Mouse (Mus musculus) heart, embryonic 10.5 days (tissue): ENCODE measurements around the gene Ccdc12. TPM values are rescaled to one million over a fixed set of nuclear protein-coding genes. Genes with fewer than 3 reads are reported as not detected.
A peak's percentile ranks its signal among the peaks of the same experiment; 100 is the strongest.

Experiments
- DNase-seq: peaks from one replicate; pipeline ENCODE4 v3.0.0-alpha.2; 2017; ENCODE audit warnings: low spot score
- H3K27ac ChIP-seq: fragments of 300-500 bp; sonication (generic); 2 replicates; pipeline ENCODE4 v1.5.1; 2016; ENCODE audit warnings: mild to moderate bottlenecking
- H3K27me3 ChIP-seq: fragments of 300-500 bp; sonication (generic); 2 replicates; pipeline ENCODE4 v1.6.1; 2016; ENCODE audit warnings: mild to moderate bottlenecking; ENCODE audit not compliant: poor library complexity, insufficient read depth, severe bottlenecking
- H3K36me3 ChIP-seq: fragments of 300-500 bp; sonication (generic); 2 replicates; pipeline ENCODE4 v1.6.1; 2016; ENCODE audit warnings: mild to moderate bottlenecking, moderate library complexity
- H3K4me1 ChIP-seq: fragments of 300-500 bp; sonication (generic); 2 replicates; pipeline ENCODE4 v1.6.1; 2016; ENCODE audit warnings: mild to moderate bottlenecking
- H3K4me3 ChIP-seq: fragments of 300-500 bp; sonication (generic); 2 replicates; pipeline ENCODE4 v1.5.1; 2016; ENCODE audit warnings: mild to moderate bottlenecking, moderate library complexity
- H3K9me3 ChIP-seq: fragments of 300-500 bp; sonication (generic); 2 replicates; pipeline ENCODE4 v1.6.1; 2016; ENCODE audit warnings: mild to moderate bottlenecking, moderate library complexity
- WGBS: fragments of 180-500 bp; shearing (Covaris S2); methylation state at CpG from one replicate; pipeline ENCODE4 v1.1.7; 2016; 5-methylcytosine and 5-hydroxymethylcytosine counted together
- polyA plus RNA-seq: library from polyadenylated mRNA; unstranded; fragments of >200 nt; fragmentation: Nextera tagmentation; extraction: Ambion mirVana; gene quantifications from 2 replicates; pipeline ENCODE4 v1.2.1, GENCODE M21; 2016

Gene Ccdc12
- polyA plus RNA-seq, 1 experiment from 2014 or later = 189 TPM

- H3K4me1 ChIP-seq = peaks cover 20% of the 10 kb centered on the region
- H3K36me3 ChIP-seq = peaks cover 14% of the 10 kb centered on the region
- H3K27ac ChIP-seq = no peak overlapping the region
- peaks cover 86% of the 10 kb centered on the region for H3K27me3 ChIP-seq
- H3K4me3 ChIP-seq = peak overlapping the region; percentile 48
- DNase-seq = no peak
- WGBS = 17% methylated on average over 30 of the region's 30 CpGs
- H3K9me3 ChIP-seq = no peaks in the 10 kb centered on the region
Observed at GRCm38 (mm10) chr9:110631651-110632275, 24.5 kb upstream of the Ccdc12 start.

- Histone ChIP-seq H3K4me3 (no peak overlapping the region), H3K27ac (no peak overlapping the region), H3K27me3 (peaks cover 88% of the 10 kb centered on the region), H3K4me1 (peaks cover 17% of the 10 kb centered on the region), H3K36me3 (peaks cover 15% of the 10 kb centered on the region), H3K9me3 (no peaks in the 10 kb centered on the region)
- WGBS = 81% methylated on average over 15 of the region's 15 CpGs
- DNase-seq = no peak
Observed at GRCm38 (mm10) chr9:110632671-110633070, 23.6 kb upstream of the Ccdc12 start.

- 75% methylated on average over 17 of the region's 17 CpGs for WGBS
- Histone ChIP-seq H3K36me3 (peaks cover 13% of the 10 kb centered on the region; the same call in 1 of the 2 replicates), H3K27me3 (peaks cover 92% of the 10 kb centered on the region), H3K4me1 (peaks cover 11% of the 10 kb centered on the region), H3K4me3 (no peak overlapping the region), H3K27ac (no peak overlapping the region), H3K9me3 (no peaks in the 10 kb centered on the region)
- no peak for DNase-seq
Observed at GRCm38 (mm10) chr9:110633882-110634281, 22.4 kb upstream of the Ccdc12 start.

GRCm38 (mm10) chr9:110635225-110635624, 21.1 kb upstream of the Ccdc12 start:
- Histone ChIP-seq H3K9me3 (no peaks in the 10 kb centered on the region), H3K36me3 (peaks cover 10% of the 10 kb centered on the region; the same call in 1 of the 2 replicates), H3K4me1 (peaks cover 11% of the 10 kb centered on the region), H3K27ac (no peak overlapping the region), H3K4me3 (no peak overlapping the region), H3K27me3 (peaks cover 82% of the 10 kb centered on the region)
- WGBS = 7% methylated on average over 19 of the region's 19 CpGs
- DNase-seq = peak; percentile 89

GRCm38 (mm10) chr9:110638611-110639021, 17.7 kb upstream of the Ccdc12 start:
- Histone ChIP-seq H3K36me3 (peaks cover 6% of the 10 kb centered on the region; the same call in 1 of the 2 replicates), H3K4me3 (no peak overlapping the region), H3K9me3 (no peaks in the 10 kb centered on the region), H3K4me1 (peaks cover 10% of the 10 kb centered on the region), H3K27ac (no peak overlapping the region), H3K27me3 (peaks cover 48% of the 10 kb centered on the region)
- 84% methylated on average over 10 of the region's 10 CpGs for WGBS
- DNase-seq = no peak

GRCm38 (mm10) chr9:110641006-110641405, 15.3 kb upstream of the Ccdc12 start:
- no peak for DNase-seq
- peaks cover 30% of the 10 kb centered on the region for H3K27me3 ChIP-seq
- peaks cover 5% of the 10 kb centered on the region; the same call in 1 of the 2 replicates for H3K36me3 ChIP-seq
- H3K4me3 ChIP-seq = no peak overlapping the region
- H3K4me1 ChIP-seq = peaks cover 24% of the 10 kb centered on the region
- no peaks in the 10 kb centered on the region for H3K9me3 ChIP-seq
- H3K27ac ChIP-seq = no peak overlapping the region
- WGBS = 77% methylated on average over 5 of the region's 5 CpGs

- no peak overlapping the region; the same call in 1 of the 2 replicates for H3K4me3 ChIP-seq
- no peak for DNase-seq
- H3K27ac ChIP-seq = peak overlapping the region; percentile 31; the same call in 1 of the 2 replicates
- no peaks in the 10 kb centered on the region for H3K9me3 ChIP-seq
- peaks cover 12% of the 10 kb centered on the region for H3K27me3 ChIP-seq
- peaks cover 24% of the 10 kb centered on the region for H3K4me1 ChIP-seq
- WGBS = 56% methylated on average over 5 of the region's 5 CpGs
- peaks cover 1% of the 10 kb centered on the region; the same call in 1 of the 2 replicates for H3K36me3 ChIP-seq
Observed at GRCm38 (mm10) chr9:110642812-110643524, 13.3 kb upstream of the Ccdc12 start.

- no peak for DNase-seq
- Histone ChIP-seq H3K36me3 (no peaks in the 10 kb centered on the region), H3K9me3 (no peaks in the 10 kb centered on the region), H3K27ac (peak overlapping the region; percentile 63; the same call in 1 of the 2 replicates), H3K4me1 (peaks cover 30% of the 10 kb centered on the region), H3K27me3 (0 out of 2 replicates have a peak, but pooled peaks cover 8% of the 10 kb centered on the region), H3K4me3 (no peak overlapping the region)
- 49% methylated on average over 9 of the region's 9 CpGs for WGBS
Observed at GRCm38 (mm10) chr9:110643787-110644186, 12.5 kb upstream of the Ccdc12 start.

GRCm38 (mm10) chr9:110644295-110644694, 12.0 kb upstream of the Ccdc12 start:
- Histone ChIP-seq H3K4me1 (peaks cover 35% of the 10 kb centered on the region), H3K27me3 (0 out of 2 replicates have a peak, but pooled peaks cover 4% of the 10 kb centered on the region), H3K4me3 (no peak overlapping the region), H3K36me3 (no peaks in the 10 kb centered on the region), H3K27ac (peak overlapping the region; percentile 63; the same call in 1 of the 2 replicates), H3K9me3 (no peaks in the 10 kb centered on the region)
- WGBS = 76% methylated on average over 10 of the region's 10 CpGs
- DNase-seq = no peak

- Histone ChIP-seq H3K36me3 (no peaks in the 10 kb centered on the region), H3K4me1 (peaks cover 37% of the 10 kb centered on the region), H3K4me3 (no peak overlapping the region), H3K27me3 (0 out of 2 replicates have a peak, but pooled peaks cover 4% of the 10 kb centered on the region), H3K9me3 (no peaks in the 10 kb centered on the region), H3K27ac (peak overlapping the region; percentile 60; the same call in 1 of the 2 replicates)
- no peak for DNase-seq
- 62% methylated on average over 9 of the region's 9 CpGs for WGBS
Observed at GRCm38 (mm10) chr9:110645219-110645618, 11.1 kb upstream of the Ccdc12 start.

GRCm38 (mm10) chr9:110649775-110650174, 6.5 kb upstream of the Ccdc12 start:
- Histone ChIP-seq H3K4me3 (no peak overlapping the region), H3K36me3 (no peaks in the 10 kb centered on the region), H3K27me3 (peaks cover 30% of the 10 kb centered on the region), H3K27ac (no peak overlapping the region), H3K9me3 (no peaks in the 10 kb centered on the region), H3K4me1 (peaks cover 49% of the 10 kb centered on the region)
- DNase-seq = no peak

GRCm38 (mm10) chr9:110651931-110652722, 4.2 kb upstream of the Ccdc12 start:
- no peak for DNase-seq
- Histone ChIP-seq H3K36me3 (no peaks in the 10 kb centered on the region), H3K27ac (peak overlapping the region; percentile 90), H3K27me3 (peaks cover 30% of the 10 kb centered on the region), H3K9me3 (no peaks in the 10 kb centered on the region), H3K4me1 (peaks cover 58% of the 10 kb centered on the region), H3K4me3 (peak overlapping the region; percentile 84)
- 27% methylated on average over 13 of the region's 13 CpGs for WGBS
